Mouse (Mus musculus): ENCODE data around the gene Fgd6. TPM values are rescaled to one million over a fixed set of nuclear protein-coding genes. Genes with fewer than 3 reads are reported as not detected.

Fgd6 gene
- total and polyA plus RNA-seq, 3 experiments = 1.4 to 28.3 (median 7.5) TPM

DNA sequence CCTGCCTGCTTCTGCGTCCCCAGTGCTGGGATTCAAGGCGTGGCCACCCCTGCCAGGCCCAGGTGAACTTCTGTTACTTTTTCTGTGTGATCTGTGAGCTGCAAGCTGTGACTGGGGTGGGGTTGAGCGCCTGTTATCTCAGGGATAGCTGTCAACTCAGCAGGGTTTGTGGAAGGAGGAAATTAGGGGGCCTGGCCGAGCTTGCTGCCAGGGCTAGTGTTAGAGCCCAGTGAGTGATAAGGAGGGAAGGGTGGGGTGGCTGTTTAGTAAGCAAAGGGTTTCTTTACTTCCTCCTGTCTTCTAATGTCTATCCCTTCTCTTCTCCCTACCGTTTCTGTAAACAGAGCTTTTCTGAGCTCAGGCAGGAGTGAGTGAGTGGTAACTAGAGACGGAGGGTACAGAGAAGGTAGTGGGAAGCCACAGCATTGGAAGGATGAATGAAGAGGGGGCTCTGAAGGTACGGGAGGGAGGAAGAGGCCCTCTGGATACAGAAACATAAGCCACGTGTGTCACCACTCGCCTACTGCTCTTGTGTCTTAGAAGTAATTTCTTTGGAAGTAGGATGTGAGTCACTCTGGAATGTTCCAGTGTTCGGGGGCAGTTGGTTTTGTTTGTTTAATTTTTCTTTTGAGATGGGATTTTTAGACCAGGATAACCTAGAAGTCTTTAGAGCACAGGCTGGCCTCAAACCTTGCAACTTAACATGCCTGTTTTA is 12.2 kb downstream of the Fgd6 start:
- peak; percentile 76 for ATAC-seq (ENCODE audit: extremely low read depth, insufficient number of reproducible peaks, low FRiP score, poor library complexity, severe bottlenecking)
- peaks cover 49% of the 10 kb centered on the region for H3K4me1 ChIP-seq (ENCODE audit: insufficient read depth, low read depth, low read length)
- no peaks in the 10 kb centered on the region for H3K27me3 ChIP-seq (ENCODE audit: insufficient read depth, low read length)
- peak overlapping the region; percentile 53; the same call in 1 of the 2 replicates for H3K4me3 ChIP-seq (ENCODE audit: low read depth, low read length)
- peak; percentile 51 for DNase-seq (ENCODE audit: low spot score)
- no peaks in the 10 kb centered on the region for H3K9me3 ChIP-seq (replicated peaks)
- no peak for TF ChIP-seq TAL1 (conservative IDR thresholded peaks at IDR 0.05; ENCODE audit: low read depth, low read length)
- no peak for TF ChIP-seq GATA2 (IDR thresholded peaks at IDR 0.05; ENCODE audit: borderline replicate concordance, low read depth, low read length)
- no peak for TF ChIP-seq POLR2AphosphoS5 (IDR thresholded peaks at IDR 0.05; ENCODE audit: insufficient replicate concordance, low read depth, low read length)
- TF ChIP-seq CTCF (IDR thresholded peaks at IDR 0.05; ENCODE audit: low read depth, low read length) = no peak
- H3K36me3 ChIP-seq (replicated peaks) = peaks cover 62% of the 10 kb centered on the region

DNA sequence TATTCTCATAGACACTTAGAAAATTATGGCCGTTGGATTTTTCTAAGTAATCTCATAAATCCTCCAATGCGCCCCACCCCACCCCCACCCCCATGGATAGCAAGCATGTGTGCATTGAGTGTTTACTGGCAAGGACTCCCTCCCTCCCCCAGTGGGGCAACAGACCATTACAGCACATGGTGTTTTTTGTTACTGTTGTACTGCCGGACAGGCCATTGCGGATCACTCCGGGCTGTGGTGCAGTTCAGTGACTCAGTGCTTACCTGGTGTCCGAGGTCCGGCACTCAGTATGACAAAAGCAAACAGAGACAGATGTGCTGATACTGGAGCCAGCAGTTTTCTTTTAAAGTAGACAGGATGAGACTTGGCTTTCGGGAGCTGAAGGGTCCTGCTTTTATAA is 13.3 kb downstream of the Fgd6 start:
- no peak for DNase-seq (ENCODE audit: low spot score)
- H3K27me3 ChIP-seq (ENCODE audit: insufficient read depth, low read length) = no peaks in the 10 kb centered on the region
- ATAC-seq (ENCODE audit: extremely low read depth, insufficient number of reproducible peaks, low FRiP score, poor library complexity, severe bottlenecking) = no peak
- H3K36me3 ChIP-seq (replicated peaks) = peaks cover 54% of the 10 kb centered on the region
- no peaks in the 10 kb centered on the region for H3K9me3 ChIP-seq (replicated peaks)
- TF ChIP-seq TAL1 (conservative IDR thresholded peaks at IDR 0.05; ENCODE audit: low read depth, low read length) (no peak), GATA1 (IDR thresholded peaks at IDR 0.05; ENCODE audit: borderline replicate concordance, low read length) (no peak), CTCF (IDR thresholded peaks at IDR 0.05; ENCODE audit: low read depth, low read length) (no peak), POLR2AphosphoS5 (IDR thresholded peaks at IDR 0.05; ENCODE audit: insufficient replicate concordance, low read depth, low read length) (no peak), GATA2 (IDR thresholded peaks at IDR 0.05; ENCODE audit: borderline replicate concordance, low read depth, low read length) (no peak)
- H3K4me1 ChIP-seq (ENCODE audit: insufficient read depth, low read depth, low read length) = peaks cover 52% of the 10 kb centered on the region
- no peak overlapping the region; the same call in 1 of the 2 replicates for H3K4me3 ChIP-seq (ENCODE audit: low read depth, low read length)

DNA sequence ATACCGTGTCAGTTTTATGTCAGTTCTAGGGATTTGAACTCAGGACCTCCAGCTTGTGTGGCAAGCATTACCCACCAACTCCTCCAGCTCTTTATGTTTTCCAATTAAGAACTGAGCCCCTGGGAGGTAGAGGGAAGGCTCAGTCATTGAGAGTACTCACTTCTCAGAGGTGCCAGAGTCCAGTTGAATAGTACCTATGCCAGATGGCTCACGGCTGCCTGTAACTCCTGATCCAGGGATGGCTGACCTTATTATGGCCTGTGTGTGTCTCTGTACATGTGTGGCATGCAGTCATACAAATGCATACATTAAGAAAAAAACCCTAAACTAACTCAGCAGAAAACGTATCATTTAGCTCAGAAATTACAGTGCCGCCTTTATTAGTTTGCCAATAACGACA is 14.9 kb downstream of the Fgd6 start:
- H3K4me1 ChIP-seq (ENCODE audit: insufficient read depth, low read depth, low read length) = peaks cover 45% of the 10 kb centered on the region
- peaks cover 46% of the 10 kb centered on the region for H3K36me3 ChIP-seq (replicated peaks)
- no peak for TF ChIP-seq GATA1 (IDR thresholded peaks at IDR 0.05; ENCODE audit: borderline replicate concordance, low read length)
- no peak for TF ChIP-seq CTCF (IDR thresholded peaks at IDR 0.05; ENCODE audit: low read depth, low read length)
- no peak for TF ChIP-seq TAL1 (conservative IDR thresholded peaks at IDR 0.05; ENCODE audit: low read depth, low read length)
- no peak for TF ChIP-seq POLR2AphosphoS5 (IDR thresholded peaks at IDR 0.05; ENCODE audit: insufficient replicate concordance, low read depth, low read length)
- no peak for TF ChIP-seq GATA2 (IDR thresholded peaks at IDR 0.05; ENCODE audit: borderline replicate concordance, low read depth, low read length)
- no peaks in the 10 kb centered on the region for H3K9me3 ChIP-seq (replicated peaks)
- DNase-seq (ENCODE audit: low spot score) = no peak
- ATAC-seq (ENCODE audit: extremely low read depth, insufficient number of reproducible peaks, low FRiP score, poor library complexity, severe bottlenecking) = no peak
- H3K4me3 ChIP-seq (ENCODE audit: low read depth, low read length) = no peak overlapping the region
- no peaks in the 10 kb centered on the region for H3K27me3 ChIP-seq (ENCODE audit: insufficient read depth, low read length)

DNA sequence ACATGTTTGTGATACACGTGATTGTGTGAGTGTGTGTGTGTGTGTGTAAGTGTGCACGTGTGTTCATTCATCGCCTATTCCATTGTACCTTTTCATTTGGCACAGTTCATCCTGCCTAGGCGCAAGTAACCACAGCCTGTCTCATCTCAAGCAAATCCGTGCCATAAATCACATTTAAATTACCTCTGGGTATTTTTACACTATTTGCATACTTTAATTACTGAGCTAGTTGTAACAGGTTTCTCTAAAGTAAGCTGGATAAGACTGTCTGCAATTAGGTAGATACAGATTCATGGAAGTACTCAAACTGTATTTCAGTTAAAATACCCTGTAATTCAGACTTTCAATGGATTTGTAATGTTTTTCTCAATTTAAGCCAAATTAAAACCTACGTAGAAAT is 20.7 kb downstream of the Fgd6 start:
- no peak overlapping the region for H3K4me3 ChIP-seq (ENCODE audit: low read depth, low read length)
- H3K27me3 ChIP-seq (ENCODE audit: insufficient read depth, low read length) = no peaks in the 10 kb centered on the region
- ATAC-seq (ENCODE audit: extremely low read depth, insufficient number of reproducible peaks, low FRiP score, poor library complexity, severe bottlenecking) (no peak), DNase-seq (ENCODE audit: low spot score) (no peak)
- H3K9me3 ChIP-seq (replicated peaks) = no peaks in the 10 kb centered on the region
- peaks cover 10% of the 10 kb centered on the region for H3K4me1 ChIP-seq (ENCODE audit: insufficient read depth, low read depth, low read length)
- TF ChIP-seq CTCF (IDR thresholded peaks at IDR 0.05; ENCODE audit: low read depth, low read length) = no peak
- no peak for TF ChIP-seq TAL1 (conservative IDR thresholded peaks at IDR 0.05; ENCODE audit: low read depth, low read length)
- TF ChIP-seq GATA2 (IDR thresholded peaks at IDR 0.05; ENCODE audit: borderline replicate concordance, low read depth, low read length) = no peak
- no peak for TF ChIP-seq GATA1 (IDR thresholded peaks at IDR 0.05; ENCODE audit: borderline replicate concordance, low read length)
- TF ChIP-seq POLR2AphosphoS5 (IDR thresholded peaks at IDR 0.05; ENCODE audit: insufficient replicate concordance, low read depth, low read length) = no peak
- peaks cover 55% of the 10 kb centered on the region for H3K36me3 ChIP-seq (replicated peaks)

DNA sequence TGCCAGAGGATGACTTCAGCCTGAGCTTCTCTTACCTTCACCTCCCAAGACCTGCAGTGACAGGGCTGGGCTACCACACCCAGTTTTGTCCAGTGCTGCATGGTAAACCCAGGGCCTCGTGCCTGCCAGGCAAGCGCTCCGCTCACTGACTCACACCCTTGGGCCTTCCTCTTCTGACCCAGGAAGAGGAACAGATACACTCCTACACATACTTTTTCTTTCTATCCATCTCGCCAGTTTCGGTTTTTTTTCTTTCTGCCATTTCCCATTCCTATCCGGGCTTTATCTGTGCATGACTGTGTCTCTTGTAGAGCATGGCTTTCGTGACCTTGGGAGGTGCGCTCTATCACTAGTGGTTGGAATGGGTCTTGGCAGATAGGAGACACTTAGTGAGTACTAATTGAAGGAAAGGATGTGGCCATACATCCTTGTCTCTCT is 23.8 kb downstream of the Fgd6 start:
- Histone ChIP-seq H3K27me3 (ENCODE audit: insufficient read depth, low read length) (no peaks in the 10 kb centered on the region), H3K9me3 (replicated peaks) (no peaks in the 10 kb centered on the region), H3K4me3 (ENCODE audit: low read depth, low read length) (no peak overlapping the region), H3K36me3 (replicated peaks) (peaks cover 46% of the 10 kb centered on the region), H3K4me1 (ENCODE audit: insufficient read depth, low read depth, low read length) (peaks cover 11% of the 10 kb centered on the region)
- TF ChIP-seq GATA2 (IDR thresholded peaks at IDR 0.05; ENCODE audit: borderline replicate concordance, low read depth, low read length) = no peak
- no peak for TF ChIP-seq TAL1 (conservative IDR thresholded peaks at IDR 0.05; ENCODE audit: low read depth, low read length)
- no peak for TF ChIP-seq GATA1 (IDR thresholded peaks at IDR 0.05; ENCODE audit: borderline replicate concordance, low read length)
- no peak for TF ChIP-seq POLR2AphosphoS5 (IDR thresholded peaks at IDR 0.05; ENCODE audit: insufficient replicate concordance, low read depth, low read length)
- TF ChIP-seq CTCF (IDR thresholded peaks at IDR 0.05; ENCODE audit: low read depth, low read length) = no peak
- ATAC-seq (ENCODE audit: extremely low read depth, insufficient number of reproducible peaks, low FRiP score, poor library complexity, severe bottlenecking) = no peak
- DNase-seq (ENCODE audit: low spot score) = no peak

DNA sequence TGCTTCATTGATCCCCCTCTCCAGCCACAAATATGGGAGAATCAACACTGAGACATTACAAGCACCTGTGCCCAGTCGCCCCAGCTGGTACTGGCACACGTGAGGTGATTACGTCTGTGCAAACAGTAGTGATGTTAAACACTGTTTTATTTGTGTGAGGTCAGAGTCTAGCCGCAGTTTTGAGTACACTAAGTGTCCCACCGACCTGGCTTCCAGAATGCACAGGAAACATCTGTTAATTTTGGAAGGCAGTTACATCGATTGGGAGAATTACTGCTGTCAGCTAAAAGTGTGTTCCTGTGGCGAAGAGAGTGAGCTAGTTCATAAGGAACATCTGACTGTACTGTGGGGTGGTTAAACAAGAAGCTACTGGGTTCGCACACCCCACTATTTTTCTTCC is 24.4 kb downstream of the Fgd6 start:
- H3K4me1 ChIP-seq (ENCODE audit: insufficient read depth, low read depth, low read length) = peaks cover 15% of the 10 kb centered on the region
- ATAC-seq (ENCODE audit: extremely low read depth, insufficient number of reproducible peaks, low FRiP score, poor library complexity, severe bottlenecking) (no peak), DNase-seq (ENCODE audit: low spot score) (no peak)
- H3K4me3 ChIP-seq (ENCODE audit: low read depth, low read length) = no peak overlapping the region
- no peak for TF ChIP-seq CTCF (IDR thresholded peaks at IDR 0.05; ENCODE audit: low read depth, low read length)
- no peak for TF ChIP-seq TAL1 (conservative IDR thresholded peaks at IDR 0.05; ENCODE audit: low read depth, low read length)
- TF ChIP-seq GATA2 (IDR thresholded peaks at IDR 0.05; ENCODE audit: borderline replicate concordance, low read depth, low read length) = no peak
- no peak for TF ChIP-seq GATA1 (IDR thresholded peaks at IDR 0.05; ENCODE audit: borderline replicate concordance, low read length)
- no peak for TF ChIP-seq POLR2AphosphoS5 (IDR thresholded peaks at IDR 0.05; ENCODE audit: insufficient replicate concordance, low read depth, low read length)
- peaks cover 44% of the 10 kb centered on the region for H3K36me3 ChIP-seq (replicated peaks)
- H3K27me3 ChIP-seq (ENCODE audit: insufficient read depth, low read length) = no peaks in the 10 kb centered on the region
- H3K9me3 ChIP-seq (replicated peaks) = no peaks in the 10 kb centered on the region

All from G1E (cell line).